Mouse (Mus musculus): ENCODE measurements around the gene Cdh13. TPM values are rescaled to one million over a fixed set of nuclear protein-coding genes. Genes with fewer than 3 reads are reported as not detected.

The Cdh13 gene
- total RNA-seq, 2 experiments from 2014 or later = 68.9 to 69.9 TPM

DNA sequence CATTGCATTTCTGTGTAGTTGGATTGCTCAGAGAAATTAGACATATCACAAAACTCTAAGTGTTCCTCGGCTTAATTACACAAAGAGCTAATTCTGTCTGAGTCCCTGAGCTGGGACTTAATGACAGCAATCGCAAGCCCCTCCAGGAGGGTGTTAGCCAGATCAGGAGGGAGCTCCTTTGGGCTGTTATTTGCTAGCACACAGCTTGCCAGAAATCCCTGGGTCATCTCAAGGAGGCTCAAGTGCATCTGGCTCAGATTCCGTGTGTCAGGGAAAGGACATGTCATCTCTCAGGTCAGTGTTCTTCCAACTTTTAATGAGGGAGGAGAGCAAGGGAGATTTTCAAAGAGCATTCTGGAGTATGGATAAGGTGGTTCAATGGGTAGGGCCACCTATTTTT lies 154.3 kb downstream of the Cdh13 start:
- no peak for DNase-seq (ENCODE audit: low spot score in 2 of 2)

DNA sequence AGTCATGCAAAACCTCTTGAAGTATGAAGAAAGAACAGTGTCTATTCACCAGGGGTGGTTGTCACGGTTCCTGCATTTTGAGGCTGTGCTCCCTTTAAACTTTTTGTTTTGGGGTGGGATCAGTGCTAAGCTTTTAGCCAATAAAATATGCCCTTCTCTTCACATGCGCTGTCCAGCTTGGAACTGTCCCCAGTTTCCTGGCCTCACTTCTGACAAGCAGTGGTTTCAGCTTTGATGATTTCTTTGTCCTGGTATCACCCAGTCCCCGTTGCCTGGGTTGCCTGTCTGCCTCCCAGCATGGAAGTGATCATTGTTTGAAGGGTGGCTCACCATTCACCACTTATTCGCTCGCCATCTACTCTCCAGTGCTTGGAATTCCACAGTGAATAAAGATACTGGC lies 156.3 kb downstream of the Cdh13 start:
- no peak for DNase-seq (ENCODE audit: low spot score in 2 of 2)

GRCm38 (mm10) chr8:118443361-118443760 lies 159.8 kb downstream of the Cdh13 start:
- peak; percentile 19 to 20 for DNase-seq (ENCODE audit: low spot score in 2 of 2)

GRCm38 (mm10) chr8:118444651-118445207 lies 161.2 kb downstream of the Cdh13 start:
- no peak for DNase-seq (ENCODE audit: low spot score in 2 of 2)

GRCm38 (mm10) chr8:118446516-118446915 lies 163.0 kb downstream of the Cdh13 start:
- no peak for DNase-seq (ENCODE audit: low spot score in 2 of 2)

- no peak for DNase-seq (ENCODE audit: low spot score in 2 of 2)
Measured at GRCm38 (mm10) chr8:118448011-118448410, 164.5 kb downstream of the Cdh13 start.

- DNase-seq (ENCODE audit: low spot score in 2 of 2) = no peak
Measured at GRCm38 (mm10) chr8:118452445-118453103, 169.0 kb downstream of the Cdh13 start.

DNA sequence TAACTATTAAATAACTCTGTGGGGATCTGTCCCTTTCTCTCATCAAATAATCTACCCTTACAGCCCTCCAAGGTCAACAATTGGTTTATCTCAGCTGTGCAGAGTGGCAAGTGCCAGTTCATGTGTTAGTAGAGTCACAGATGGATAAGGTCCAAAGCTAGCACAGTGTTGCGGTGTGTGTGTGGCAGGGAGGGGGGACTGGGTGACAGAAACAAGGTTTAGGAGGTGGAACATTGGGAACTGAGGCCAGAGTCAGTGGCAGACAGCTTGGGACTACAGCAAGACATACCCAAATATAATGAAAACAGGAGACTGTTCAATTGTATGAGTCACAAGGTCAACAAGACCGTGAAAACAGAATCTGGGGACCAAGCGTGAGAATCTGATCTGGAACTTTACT lies 171.7 kb downstream of the Cdh13 start:
- no peak for DNase-seq (ENCODE audit: low spot score in 2 of 2)

DNA sequence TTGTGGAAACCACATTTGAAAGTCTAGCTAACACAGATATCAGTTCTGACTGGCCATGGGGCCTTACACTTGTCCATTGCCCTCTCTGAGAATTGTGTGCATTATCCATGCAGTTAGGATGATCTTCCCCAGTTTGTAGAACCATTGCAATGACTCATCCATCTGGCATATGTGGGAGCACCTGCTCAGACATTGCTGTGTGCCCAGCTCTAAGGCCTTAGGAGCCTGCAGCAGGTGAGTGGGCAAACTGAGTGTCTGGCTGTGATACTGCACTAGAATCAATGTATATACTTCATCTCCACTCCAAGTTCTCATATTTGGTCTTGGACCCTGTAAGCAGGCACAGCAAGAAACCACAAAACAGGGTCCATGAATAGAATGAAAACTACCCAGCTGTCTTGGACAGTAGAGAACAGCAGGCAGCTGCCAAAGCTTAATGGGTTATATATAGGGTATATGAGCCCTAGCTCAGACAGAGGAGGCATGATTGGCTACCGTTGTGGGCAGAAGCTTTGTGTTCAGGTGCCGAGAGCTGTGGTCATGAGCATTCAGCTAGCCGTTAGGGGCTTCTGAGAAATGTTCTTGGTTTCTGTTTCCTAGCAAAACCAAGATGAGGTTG lies 181.9 kb downstream of the Cdh13 start:
- DNase-seq (ENCODE audit: low spot score in 2 of 2) = no peak

DNA sequence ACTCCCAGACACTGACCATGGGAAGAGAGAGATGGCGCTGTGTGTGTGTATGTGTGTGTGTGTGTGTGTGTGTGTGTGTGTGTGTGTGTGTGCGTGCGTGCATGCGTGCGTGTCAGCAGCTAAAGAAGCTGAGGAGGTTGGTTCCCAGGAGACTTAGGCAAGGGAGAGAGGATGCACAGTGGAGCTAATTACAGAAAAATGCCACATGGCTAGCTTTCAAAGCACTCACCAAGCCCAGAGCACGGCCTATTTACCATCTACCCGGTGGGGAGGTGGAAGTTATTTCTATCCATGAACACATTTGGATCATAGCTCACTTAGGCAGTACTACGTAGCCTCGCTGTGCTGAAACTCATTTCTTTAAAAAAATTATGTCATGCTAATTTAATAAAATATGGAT lies 194.1 kb downstream of the Cdh13 start:
- no peak for DNase-seq (ENCODE audit: low spot score in 2 of 2)

GRCm38 (mm10) chr8:118488735-118489134 lies 205.2 kb downstream of the Cdh13 start:
- no peak for DNase-seq (ENCODE audit: low spot score in 2 of 2)

GRCm38 (mm10) chr8:118502509-118502908 lies 219.0 kb downstream of the Cdh13 start:
- DNase-seq (ENCODE audit: low spot score in 2 of 2) = no peak

DNA sequence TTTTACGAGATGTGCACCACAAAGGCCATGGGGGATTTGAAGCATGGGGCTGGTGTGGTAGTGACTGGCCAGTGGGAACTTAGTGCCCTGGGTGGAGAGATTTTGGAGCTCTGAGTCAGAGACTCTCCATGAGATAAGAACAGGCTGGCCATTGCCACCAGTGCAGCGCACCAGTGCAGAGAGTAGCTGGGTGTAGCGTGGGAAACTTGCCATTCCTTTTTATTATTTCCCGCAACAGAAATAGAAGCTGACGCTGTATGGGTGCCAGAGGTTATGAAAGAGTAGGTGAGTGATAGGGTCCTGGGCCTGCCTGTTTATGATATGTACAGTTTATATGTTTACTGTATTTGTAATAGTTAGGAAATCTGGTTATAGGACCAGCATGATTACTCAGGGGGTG lies 225.9 kb downstream of the Cdh13 start:
- DNase-seq (ENCODE audit: low spot score in 2 of 2) = no peak

DNA sequence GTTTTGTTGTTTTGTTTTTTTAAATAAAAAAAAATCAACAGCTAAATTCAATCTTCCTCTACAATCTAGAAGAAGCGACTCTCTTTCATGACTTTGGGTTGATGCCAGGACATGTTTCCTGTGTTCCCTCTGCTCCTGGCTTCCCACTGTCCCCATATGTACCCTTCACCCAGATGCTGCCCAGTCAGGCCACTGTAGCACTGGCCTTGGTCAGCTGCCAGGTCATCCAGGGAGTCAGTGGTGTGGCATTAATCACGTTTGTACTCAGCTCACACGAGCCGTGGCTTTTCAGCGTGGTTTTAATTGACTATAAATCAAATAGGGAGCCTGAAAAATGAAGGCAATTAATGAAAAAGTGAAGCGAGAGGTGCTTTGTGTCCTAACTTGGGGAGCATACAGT lies 229.7 kb downstream of the Cdh13 start:
- DNase-seq (ENCODE audit: low spot score in 2 of 2) = no peak

DNA sequence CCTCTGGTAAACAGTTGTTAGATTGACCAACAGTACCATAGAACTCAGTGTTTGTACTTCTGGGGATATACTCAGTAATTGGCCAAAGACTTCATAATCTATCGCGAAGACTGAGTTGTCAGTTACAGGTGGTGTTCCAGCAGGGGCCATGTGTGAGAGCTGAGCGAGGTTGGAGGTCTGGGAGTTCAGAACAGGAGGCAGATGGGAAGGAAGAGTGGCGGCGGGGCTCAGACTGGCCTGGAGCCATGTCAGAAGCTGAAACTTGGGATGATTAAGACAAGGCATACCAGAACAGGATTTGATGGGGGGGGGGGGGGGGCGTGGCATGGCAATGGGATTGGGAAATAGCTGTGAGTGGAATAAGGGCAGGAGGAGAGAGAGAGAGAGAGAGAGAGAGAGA lies 232.1 kb downstream of the Cdh13 start:
- no peak for DNase-seq (ENCODE audit: low spot score in 2 of 2)

DNA sequence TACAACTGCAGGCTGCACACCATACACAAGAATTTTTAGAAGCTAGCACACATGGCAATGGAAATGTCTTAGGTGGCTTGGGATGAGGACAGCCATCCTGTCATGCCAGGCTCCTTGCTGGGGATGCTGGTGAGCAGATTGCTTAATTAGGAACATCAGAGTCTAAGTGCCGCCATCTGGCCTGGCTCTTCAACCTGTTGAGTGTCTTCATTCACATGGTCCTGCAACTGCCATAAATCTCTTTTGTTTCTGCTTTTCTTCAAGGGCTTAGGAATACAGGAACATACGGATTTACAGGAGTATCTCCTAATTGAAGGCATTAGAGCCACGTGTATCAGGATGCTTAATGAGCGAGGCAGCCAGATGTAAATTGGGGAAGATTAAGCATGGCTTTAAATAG lies 233.5 kb downstream of the Cdh13 start:
- DNase-seq (ENCODE audit: low spot score in 2 of 2) = no peak

DNA sequence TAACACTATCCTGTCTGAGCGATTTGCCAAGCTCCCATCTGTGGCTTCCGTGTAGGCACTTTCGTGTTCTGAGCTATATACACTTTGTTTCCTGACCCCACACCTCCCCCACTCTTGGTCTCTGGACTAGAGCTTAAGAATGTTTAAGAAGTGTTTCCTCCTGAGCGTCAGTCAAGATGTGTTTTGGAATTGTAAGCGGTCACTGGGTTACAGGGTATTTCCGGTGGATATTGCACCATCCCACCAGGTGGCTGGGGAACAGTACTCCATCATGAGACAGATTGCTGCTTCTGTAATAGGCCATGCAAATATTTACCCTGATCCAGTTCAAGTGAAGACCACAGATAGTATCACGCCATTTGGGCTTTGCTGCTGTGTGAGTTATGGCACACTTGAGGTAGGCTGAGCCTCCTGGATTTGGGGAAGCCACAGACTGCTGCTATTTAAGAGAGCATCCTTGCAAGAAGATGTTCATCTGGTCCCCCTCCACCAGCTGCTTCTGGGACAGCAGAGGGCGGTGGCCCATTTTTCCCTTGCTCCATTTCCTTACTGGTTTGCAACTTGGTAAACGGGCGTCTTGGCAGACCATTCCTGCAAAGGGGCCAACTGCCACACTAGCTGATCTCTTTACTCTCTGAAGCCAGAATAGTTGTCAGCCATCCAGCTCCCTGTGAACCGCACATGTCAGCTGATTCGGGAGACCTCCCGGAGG lies 234.7 kb downstream of the Cdh13 start:
- DNase-seq (ENCODE audit: low spot score in 2 of 2) = peak; percentile 41 to 54

GRCm38 (mm10) chr8:118518742-118519102 lies 235.2 kb downstream of the Cdh13 start:
- no peak for DNase-seq (ENCODE audit: low spot score in 2 of 2)

- no peak for DNase-seq (ENCODE audit: low spot score in 2 of 2)
Measured at GRCm38 (mm10) chr8:118523922-118524321, 240.4 kb downstream of the Cdh13 start.

DNA sequence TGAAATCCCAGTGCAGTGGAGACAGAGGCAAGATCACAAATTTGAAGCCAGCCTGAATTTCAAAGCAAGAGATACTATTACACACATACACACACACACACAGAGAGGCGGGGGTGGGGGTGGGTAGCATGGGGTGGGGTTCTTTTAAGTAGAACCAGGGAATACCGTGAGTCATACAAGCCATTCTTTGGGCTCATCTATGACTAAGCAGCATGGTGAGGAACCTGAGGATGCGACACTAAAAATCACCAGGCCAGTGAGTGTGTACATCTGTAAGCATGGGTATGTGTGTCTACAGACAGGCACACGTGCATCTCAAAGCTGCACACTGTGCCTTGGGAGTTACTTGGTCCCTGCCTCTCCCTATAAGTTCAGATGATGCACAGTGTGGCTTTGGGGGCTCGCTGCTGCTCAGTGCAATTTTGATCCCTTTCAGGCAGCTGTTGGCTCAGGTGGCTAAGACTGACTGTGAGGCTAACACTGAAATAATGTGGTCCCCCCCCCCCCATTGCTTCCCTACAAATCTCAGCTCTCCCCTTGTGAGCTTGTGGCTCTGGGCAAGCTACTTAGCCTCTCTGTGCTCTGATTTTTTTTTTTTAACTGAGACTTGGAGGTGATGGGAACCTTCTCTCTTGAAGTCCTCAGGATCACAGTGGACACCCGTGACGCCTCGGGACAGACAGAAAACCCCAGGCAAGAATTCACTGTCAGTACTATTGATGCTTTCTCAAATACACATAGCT lies 255.5 kb downstream of the Cdh13 start:
- DNase-seq (ENCODE audit: low spot score in 2 of 2) = no peak

GRCm38 (mm10) chr8:118539559-118539819 lies 256.0 kb downstream of the Cdh13 start:
- DNase-seq (ENCODE audit: low spot score in 2 of 2) = no peak

DNA sequence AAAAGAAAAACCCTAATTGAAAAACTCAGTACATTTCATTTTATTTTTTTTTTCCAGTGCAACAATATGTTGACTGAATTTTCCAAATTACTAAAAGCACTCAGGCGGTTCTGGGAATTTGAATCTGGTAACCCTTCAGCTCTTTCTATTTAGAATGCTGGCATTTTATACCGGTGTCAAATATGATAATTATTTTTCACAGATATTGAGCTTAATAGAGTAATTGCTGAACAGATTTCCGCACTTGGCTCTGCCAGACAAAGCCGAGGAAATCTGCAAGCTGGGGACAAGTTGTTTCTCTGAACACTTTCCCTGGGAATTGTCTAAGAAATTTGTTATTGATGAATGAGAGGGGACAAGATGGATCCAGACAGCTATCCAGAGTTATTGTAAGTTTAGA lies 256.4 kb downstream of the Cdh13 start:
- no peak for DNase-seq (ENCODE audit: low spot score in 2 of 2)

Measured in left cerebral cortex, adult 18-20 months (tissue).